Mouse (Mus musculus) adrenal gland, postnatal 25 days (tissue): ENCODE results near the gene Rsc1a1. TPM values are rescaled to one million over a fixed set of nuclear protein-coding genes. Genes with fewer than 3 reads are reported as not detected.
A peak's percentile ranks its signal among the peaks of the same experiment; 100 is the strongest.

Experiments
- DNase-seq: peaks from one replicate; pipeline ENCODE4 v3.0.0; 2021; ENCODE audit warnings: mixed read lengths
- long read RNA-seq: library from polyadenylated mRNA; stranded (forward); transcript quantifications from one replicate; pipeline ENCODE4 v2.0.0, GENCODE M21; 2021
- total RNA-seq: library from RNA; stranded (reverse); gene quantifications from 2 replicates; pipeline ENCODE4 v1.2.3, GENCODE M21; 2021

The Rsc1a1 gene
- 18.5 TPM in 1 of 2 replicates, not detected in the other for total RNA-seq
- long read RNA-seq, partial matches to known transcripts = 0 of 2 reads
- long read RNA-seq, other reads (novel, unspliced or antisense) = 0 of 2 reads

GRCm38 (mm10) chr4:141685499-141685898 lies at the start of gene Rsc1a1:
Gene Rsc1a1, minus strand, starts transcription at chr4:141685599.
- DNase-seq = no peak

GRCm38 (mm10) chr4:141735206-141735560 lies 49.8 kb upstream of the Rsc1a1 start:
- DNase-seq = no peak

DNA sequence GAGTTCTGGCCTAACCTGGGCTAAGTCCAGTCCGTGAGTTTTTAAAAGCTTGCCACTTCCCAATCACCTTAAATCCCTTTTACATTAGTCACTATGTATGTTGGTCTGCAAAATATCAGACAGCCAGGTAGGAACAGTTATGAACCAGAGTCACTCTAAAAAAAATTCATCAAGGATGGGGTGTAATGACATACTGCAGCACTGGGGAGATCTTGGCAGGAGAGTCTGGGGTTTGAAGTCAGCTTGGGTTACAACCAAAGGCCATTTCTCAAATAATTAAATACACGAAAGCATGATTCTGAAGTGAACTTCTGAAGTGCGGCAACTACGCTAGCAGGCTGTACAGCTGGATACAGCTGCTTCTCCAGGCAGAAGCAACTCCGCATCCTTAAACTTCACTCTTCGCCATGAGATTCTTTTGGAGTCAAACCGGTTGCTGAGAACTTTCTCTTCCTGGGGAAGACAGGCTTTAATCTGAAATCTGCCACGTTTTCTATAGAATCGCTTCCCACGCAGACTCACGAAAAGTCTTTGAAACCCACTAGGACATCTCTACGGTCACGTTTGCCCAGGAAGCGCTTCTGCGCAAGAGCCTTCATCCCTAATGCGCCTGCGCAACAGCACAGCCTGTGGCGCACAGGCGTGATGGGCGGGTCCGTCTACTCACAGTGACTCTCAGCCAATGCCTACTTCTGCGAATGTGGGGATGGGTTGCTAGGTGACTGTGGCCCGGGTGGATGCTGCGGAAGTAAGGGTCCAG lies 49.2 kb upstream of the Rsc1a1 start:
- peak; percentile 88 for DNase-seq

- DNase-seq = no peak
Observed at GRCm38 (mm10) chr4:141731766-141732165, 46.4 kb upstream of the Rsc1a1 start.

GRCm38 (mm10) chr4:141730401-141730800 lies 45.0 kb upstream of the Rsc1a1 start:
- no peak for DNase-seq

DNA sequence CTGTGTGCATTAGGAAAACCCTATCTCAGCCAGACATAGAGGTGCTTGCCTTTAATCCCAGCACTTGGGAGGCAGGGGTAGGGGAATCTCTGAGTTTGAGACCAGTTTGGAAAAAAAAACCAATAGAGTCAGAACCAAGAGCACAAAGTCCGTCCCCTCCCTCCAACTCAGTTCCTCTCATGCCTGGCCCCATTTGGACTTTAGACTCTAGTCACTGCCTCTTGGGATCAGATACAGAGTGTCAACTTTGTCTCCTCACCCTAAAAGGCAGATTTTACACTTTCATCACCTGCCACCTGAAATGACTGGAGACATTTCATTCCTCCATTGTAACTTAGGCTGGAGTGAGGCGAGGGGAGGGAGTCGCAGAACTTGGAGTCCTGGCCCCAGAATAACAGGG lies 43.9 kb upstream of the Rsc1a1 start:
- no peak for DNase-seq

- DNase-seq = no peak
Observed at GRCm38 (mm10) chr4:141725738-141726137, 40.3 kb upstream of the Rsc1a1 start.

DNA sequence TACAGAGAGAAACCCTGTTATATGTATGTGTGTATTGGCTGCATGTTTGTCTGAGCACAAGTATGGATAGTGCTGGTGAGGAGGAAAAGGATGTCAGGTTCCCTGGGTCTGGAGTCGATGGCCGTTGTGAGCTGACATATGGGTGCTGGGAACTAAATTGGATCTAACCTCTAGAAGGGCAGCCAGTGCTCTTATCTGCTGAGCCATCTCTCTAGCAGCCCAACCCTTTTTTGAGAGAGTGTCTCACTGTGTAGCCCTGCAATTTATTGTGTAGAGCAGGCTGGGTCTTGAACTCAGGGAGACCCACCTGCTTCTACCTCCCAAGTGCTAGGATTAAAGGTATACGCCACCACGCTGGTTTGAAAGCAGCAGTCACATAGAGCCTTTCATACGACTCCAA lies 39.9 kb upstream of the Rsc1a1 start:
- no peak for DNase-seq

- no peak for DNase-seq
Observed at GRCm38 (mm10) chr4:141724594-141724993, 39.2 kb upstream of the Rsc1a1 start.

- DNase-seq = no peak
Observed at GRCm38 (mm10) chr4:141723673-141724068, 38.3 kb upstream of the Rsc1a1 start.

DNA sequence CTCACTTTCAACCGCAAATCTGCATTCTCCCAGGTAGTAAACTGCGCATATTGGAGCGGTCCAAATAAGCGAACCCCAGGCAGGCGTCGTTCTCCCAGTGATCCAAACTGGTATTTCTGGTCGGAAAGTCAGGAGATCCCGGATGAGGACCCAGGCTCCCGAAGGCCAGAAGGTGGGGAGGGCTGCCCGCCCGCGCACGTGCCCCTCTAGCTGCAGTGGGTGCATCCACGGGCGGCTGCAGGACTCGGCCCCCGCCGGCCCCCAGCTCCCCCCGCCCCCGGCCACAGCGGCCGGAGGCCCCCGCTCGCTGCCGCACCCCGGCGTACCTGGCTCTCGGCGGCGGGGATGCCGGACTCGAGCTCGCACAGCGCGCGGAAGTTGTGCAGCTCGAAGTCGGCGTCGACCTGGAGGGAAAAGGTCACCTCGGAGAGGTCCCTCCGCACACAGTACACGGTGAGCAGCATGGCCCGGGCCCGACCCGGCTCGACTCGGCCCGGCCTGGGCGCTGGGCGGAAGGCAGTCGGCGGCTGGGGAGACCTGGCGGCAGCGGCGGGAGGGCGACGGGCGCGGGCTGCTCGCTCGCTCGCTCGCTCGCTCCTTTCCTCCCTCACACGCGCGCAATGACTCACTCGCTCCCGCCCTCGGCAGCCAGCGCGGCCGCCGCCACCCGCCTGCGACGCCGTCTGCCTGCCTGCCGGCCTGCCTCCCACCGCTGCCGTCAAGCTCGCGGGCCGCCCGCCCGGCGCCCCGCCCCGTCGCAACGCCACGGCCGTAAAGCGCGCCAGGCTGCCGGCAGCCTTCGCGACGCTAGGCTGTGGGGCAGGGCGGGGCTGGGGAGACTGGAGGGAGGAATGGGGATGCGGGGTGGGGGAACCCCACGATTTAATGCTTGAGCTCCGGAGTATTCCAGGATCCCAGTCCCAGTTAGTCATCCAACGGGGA lies 37.6 kb upstream of the Rsc1a1 start, which contains the start of gene Ddi2:
Ddi2 (minus strand) TSS at position 689 of the 942 bp plus-strand sequence.
- DNase-seq = peak; percentile 93

DNA sequence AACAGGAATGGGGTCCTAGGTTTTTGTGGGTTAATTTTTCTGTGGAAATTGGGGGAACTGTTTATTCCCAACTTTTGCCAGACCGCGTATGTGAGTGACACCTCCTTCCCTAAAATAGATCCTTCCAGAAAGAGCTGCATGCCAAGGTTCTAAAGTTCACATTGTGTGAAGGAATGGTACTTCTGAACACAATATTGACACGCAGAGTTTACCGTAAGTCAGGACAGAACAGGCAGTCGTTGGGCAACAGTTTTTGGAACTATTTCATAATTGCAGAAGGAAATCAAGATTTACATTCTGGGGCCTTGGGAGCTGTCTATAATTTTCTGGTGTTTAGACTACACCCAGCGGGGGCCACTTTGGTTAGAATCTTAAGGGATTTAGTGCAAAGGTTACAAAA lies 36.6 kb upstream of the Rsc1a1 start:
- no peak for DNase-seq

GRCm38 (mm10) chr4:141720761-141721523 lies 35.5 kb upstream of the Rsc1a1 start:
- no peak for DNase-seq

DNA sequence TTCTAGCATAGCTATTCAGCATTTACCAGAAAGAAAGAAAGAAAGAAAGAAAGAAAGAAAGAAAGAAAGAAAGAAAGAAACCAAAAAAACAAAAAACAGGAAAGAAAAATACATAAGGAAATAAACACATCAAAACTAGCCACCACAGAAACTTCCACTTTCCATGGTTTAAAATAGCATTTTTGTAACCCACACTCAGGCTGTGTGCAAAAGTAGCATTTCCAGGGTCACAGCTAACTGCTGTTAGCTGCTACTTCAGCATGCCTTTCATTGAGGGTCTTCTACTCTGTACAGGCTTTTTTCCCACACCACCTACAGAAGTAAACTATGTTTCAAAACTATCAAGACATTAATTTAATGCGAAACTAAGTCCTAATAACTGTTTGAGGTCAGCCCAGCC lies 33.9 kb upstream of the Rsc1a1 start:
- DNase-seq = no peak

- no peak for DNase-seq
Observed at GRCm38 (mm10) chr4:141717633-141718032, 32.2 kb upstream of the Rsc1a1 start.

- no peak for DNase-seq
Observed at GRCm38 (mm10) chr4:141715027-141715426, 29.6 kb upstream of the Rsc1a1 start.

DNA sequence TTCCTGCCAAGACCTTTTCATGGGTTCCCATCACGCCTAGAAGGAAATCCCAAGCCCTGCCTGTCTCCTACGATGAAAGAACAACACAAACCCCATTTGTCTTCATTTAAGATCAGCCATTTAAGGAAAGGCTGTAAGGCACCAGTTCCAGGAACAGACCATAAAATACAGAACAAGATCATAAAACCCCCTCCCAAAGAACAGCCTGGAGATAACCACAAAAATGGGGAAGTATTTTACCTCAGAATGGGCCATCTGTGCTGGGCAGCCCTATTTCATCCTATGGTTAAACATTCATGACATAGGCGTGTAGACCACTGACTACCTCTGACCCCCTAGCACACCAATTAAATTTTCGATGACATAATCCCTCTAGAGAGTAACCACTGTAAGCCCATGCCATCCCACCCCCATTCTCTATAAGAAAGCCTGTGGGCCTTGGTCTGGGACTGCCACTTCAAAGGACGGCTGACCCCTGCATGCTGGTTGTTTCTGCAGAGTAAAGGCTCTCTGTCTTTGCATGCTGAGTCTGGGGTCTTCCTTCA lies 28.3 kb upstream of the Rsc1a1 start:
- DNase-seq = no peak

GRCm38 (mm10) chr4:141711250-141711649 lies 25.9 kb upstream of the Rsc1a1 start:
- no peak for DNase-seq

DNA sequence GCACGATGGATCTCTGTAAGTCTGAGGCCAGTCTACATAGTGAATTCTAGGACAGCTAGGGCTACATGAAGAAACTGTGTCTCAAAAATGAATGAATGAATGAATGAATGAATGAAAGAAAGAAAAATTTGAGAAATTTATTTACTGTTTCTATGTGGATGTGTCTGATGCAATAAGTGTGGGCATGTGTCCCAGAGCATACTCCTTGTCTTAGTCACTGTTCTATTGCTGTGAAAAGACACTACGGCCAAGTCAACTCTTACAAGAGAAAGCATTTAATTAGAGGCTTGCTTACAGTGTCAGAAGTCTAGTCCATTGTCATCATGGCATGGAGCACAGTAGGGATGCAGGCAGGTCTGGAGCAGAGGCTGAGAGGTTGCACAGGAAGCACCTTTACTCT lies 23.6 kb upstream of the Rsc1a1 start:
- no peak for DNase-seq

- no peak for DNase-seq
Observed at GRCm38 (mm10) chr4:141708005-141708404, 22.6 kb upstream of the Rsc1a1 start.

GRCm38 (mm10) chr4:141705331-141705730 lies 19.9 kb upstream of the Rsc1a1 start:
- DNase-seq = peak; percentile 42

DNA sequence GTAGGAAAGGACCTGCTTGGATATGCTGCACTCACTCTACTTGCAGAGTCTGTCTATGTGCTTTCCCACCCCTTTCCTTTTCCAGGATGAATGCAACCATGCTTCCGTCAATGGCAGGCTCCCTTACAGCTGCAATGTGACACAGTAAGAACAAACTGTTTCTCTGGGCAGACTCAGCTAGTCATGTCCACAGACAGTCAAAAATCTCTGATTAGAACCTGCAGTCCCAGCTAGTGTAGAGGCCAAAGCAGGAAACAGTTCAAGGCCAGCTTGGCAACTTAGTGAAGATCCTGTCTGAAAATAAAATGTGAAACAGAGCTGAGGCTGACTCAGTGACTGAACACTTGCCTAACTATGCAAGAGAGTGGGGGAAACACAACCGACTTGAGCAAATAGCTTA lies 19.2 kb upstream of the Rsc1a1 start:
- DNase-seq = no peak
